Mouse (Mus musculus) spleen, adult 2 months (tissue): ENCODE data around the gene Slc1a3.

Experiments
- CTCF ChIP-seq: fragments of 200-500 bp; IDR thresholded peaks from 2 replicates; pipeline ENCODE4 v1.5.1; 2011; ENCODE audit warnings: mild to moderate bottlenecking, inconsistent platforms; ENCODE audit not compliant: insufficient read depth, insufficient read length, insufficient replicate concordance; ENCODE audit errors: extremely low read depth
- POLR2A ChIP-seq: fragments of 200-500 bp; IDR thresholded peaks from 2 replicates; pipeline ENCODE4 v1.6.1; 2011; ENCODE audit warnings: low read depth, low read length, inconsistent platforms

DNA sequence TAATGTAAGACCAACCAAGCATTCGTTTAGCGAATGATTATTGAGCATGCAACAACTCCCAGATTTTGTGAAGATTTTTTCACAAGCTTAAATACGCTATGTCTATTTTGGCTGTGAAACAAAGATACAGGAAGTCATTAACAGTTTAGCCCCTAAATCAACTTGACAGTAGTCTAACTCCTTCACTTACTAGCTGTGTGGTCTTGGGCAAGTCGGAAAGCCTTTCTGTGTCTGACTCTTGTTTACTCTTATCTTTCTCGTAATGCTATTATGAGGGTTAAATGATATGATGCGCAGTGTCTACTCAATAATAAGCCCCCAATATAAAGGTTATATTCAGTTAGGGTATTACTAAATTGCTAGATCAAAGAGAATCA, 23.8 kb upstream of the Slc1a3 start:
- TF ChIP-seq CTCF = no peak
- TF ChIP-seq POLR2A = no peak
